Comparison of ENCODE assay signal across 28 mouse cellular contexts in genomic region chr4:82921962-82922361, GRCm38 (mm10). TPM values are rescaled to one million over a fixed set of nuclear protein-coding genes. Genes with fewer than 3 reads are reported as not detected.
"Had no signal": no experiment of that assay in that cellular context is flagged by ENCODE, and none has a peak within 500 bp of the region (broad histone marks: within the 10 kb centered on the region; RNA-seq: fewer than 3 reads in every experiment).

No protein-coding gene starts in this region.

- H3K4me2 ChIP-seq: kidney, embryonic 15.5 days; limb, embryonic 12.5 days; limb, embryonic 15.5 days; liver, embryonic 11.5 days; liver, embryonic 15.5 days; midbrain, embryonic 12.5 days; midbrain, embryonic 15.5 days; neural tube, embryonic 13.5 days; stomach, embryonic 15.5 days had no signal

- H3K4me3 ChIP-seq: kidney, embryonic 15.5 days; limb, embryonic 12.5 days; limb, embryonic 15.5 days; liver, embryonic 15.5 days; midbrain, embryonic 12.5 days; midbrain, embryonic 15.5 days; myocyte; neural tube, embryonic 13.5 days; stomach, embryonic 15.5 days had no signal

- H3K4me1 ChIP-seq: kidney, embryonic 15.5 days; limb, embryonic 15.5 days; liver, embryonic 15.5 days; stomach, embryonic 15.5 days had no signal

- ATAC-seq: midbrain, embryonic 15.5 days had no signal

- H3K9me3 ChIP-seq: kidney, embryonic 15.5 days; limb, embryonic 12.5 days; limb, embryonic 15.5 days; liver, embryonic 15.5 days; midbrain, embryonic 12.5 days; midbrain, embryonic 15.5 days; neural tube, embryonic 13.5 days; stomach, embryonic 15.5 days had no signal

- H3K27ac ChIP-seq: kidney, embryonic 15.5 days; limb, embryonic 12.5 days; limb, embryonic 15.5 days; liver, embryonic 15.5 days; midbrain, embryonic 12.5 days; midbrain, embryonic 15.5 days; neural tube, embryonic 13.5 days; stomach, embryonic 15.5 days had no signal

- H3K27me3 ChIP-seq: kidney, embryonic 15.5 days; limb, embryonic 12.5 days; limb, embryonic 15.5 days; liver, embryonic 15.5 days; midbrain, embryonic 15.5 days; neural tube, embryonic 13.5 days; stomach, embryonic 15.5 days had no signal

- H3K9ac ChIP-seq: kidney, embryonic 15.5 days; limb, embryonic 12.5 days; limb, embryonic 15.5 days; liver, embryonic 15.5 days; midbrain, embryonic 12.5 days; midbrain, embryonic 15.5 days; neural tube, embryonic 13.5 days; stomach, embryonic 15.5 days had no signal

- H3K36me3 ChIP-seq: liver, embryonic 15.5 days; midbrain, embryonic 12.5 days; midbrain, embryonic 15.5 days; neural tube, embryonic 13.5 days; stomach, embryonic 15.5 days had no signal

- DNase-seq: kidney, adult 11 months; kidney, adult 8-10 months; kidney, postnatal 10 days; kidney, postnatal 36 days; left cerebral cortex, postnatal 4 days; lung, adult 2 months; lung, postnatal 36 days; retina, postnatal 1 day; right cerebral cortex, postnatal 25 days; spleen, adult 18-20 months; thymus, adult 18-20 months; thymus, postnatal 36 days had no signal

RNA-seq across cellular contexts. Expression of gene Cer1, which starts 37.0 kb away (rescaled TPM):
- total RNA-seq: layer of hippocampus, adult 18-20 months; layer of hippocampus, postnatal 14 days; monocyte, adult 5-6 weeks; neutrophil, adult 5-6 weeks had no signal
- polyA plus RNA-seq: liver, embryonic 11.5 days; liver, embryonic 15.5 days; lung, adult 2 months; midbrain, embryonic 12.5 days; midbrain, embryonic 15.5 days; myocyte; testis, adult 2 months; urinary bladder, adult 2 months had no signal
